Mouse (Mus musculus): ENCODE data around the gene Cxcr6.

Cxcr6 gene

DNA sequence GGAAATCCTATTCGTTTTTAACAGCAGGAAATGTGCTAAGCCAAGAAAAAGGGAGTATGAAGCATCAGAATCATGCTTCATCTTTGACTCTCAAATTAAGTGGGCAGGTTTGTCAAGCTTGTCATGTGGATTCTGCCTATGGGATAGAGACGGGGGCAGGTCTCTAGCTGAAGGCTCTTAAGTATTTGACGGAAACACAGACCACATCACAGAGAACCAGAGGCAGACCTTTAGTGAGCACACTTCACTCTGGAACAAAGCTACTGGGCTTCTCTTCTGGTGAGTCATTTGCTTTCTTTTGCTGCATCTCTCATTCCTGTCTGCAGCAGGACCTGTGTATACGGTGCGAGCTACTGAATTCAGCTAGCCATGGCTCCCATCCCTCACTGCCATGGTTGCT lies at the start of gene Cxcr6:
Gene Cxcr6, plus strand, starts transcription at position 209 of the 400 bp plus-strand sequence.
- no peak for DNase-seq (ENCODE audit: low spot score)

GRCm38 (mm10) chr9:123756752-123757151 lies 49.5 kb upstream of the Cxcr6 start:
- no peak for DNase-seq (ENCODE audit: low spot score)

GRCm38 (mm10) chr9:123757326-123757725 lies 48.9 kb upstream of the Cxcr6 start:
- no peak for DNase-seq (ENCODE audit: low spot score)

DNA sequence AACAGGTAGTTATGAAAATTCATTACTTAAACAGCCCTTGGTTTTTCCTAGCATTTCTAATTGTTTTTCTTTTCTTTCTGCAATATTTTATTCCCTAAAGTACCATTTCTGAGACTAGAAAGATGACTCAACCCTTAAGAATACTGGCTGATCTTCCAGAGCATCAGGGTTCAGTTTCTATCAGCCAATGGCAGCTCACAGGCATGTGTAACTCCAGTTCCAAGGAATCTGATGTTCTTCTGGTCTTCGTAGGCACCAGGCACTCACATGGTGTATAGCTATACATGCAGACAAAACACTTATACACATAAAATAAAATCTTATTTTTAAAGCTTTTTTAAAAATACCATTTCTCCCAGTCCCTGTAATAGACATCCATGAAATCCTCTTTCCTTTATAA lies 48.1 kb upstream of the Cxcr6 start:
- no peak for DNase-seq (ENCODE audit: low spot score)

- DNase-seq (ENCODE audit: low spot score), result no peak
Observed at GRCm38 (mm10) chr9:123758645-123759044, 47.6 kb upstream of the Cxcr6 start.

GRCm38 (mm10) chr9:123760806-123761205 lies 45.5 kb upstream of the Cxcr6 start:
- DNase-seq (ENCODE audit: low spot score), result no peak

GRCm38 (mm10) chr9:123762886-123763285 lies 43.4 kb upstream of the Cxcr6 start:
- no peak for DNase-seq (ENCODE audit: low spot score)

GRCm38 (mm10) chr9:123763771-123764170 lies 42.5 kb upstream of the Cxcr6 start:
- DNase-seq (ENCODE audit: low spot score), result no peak

DNA sequence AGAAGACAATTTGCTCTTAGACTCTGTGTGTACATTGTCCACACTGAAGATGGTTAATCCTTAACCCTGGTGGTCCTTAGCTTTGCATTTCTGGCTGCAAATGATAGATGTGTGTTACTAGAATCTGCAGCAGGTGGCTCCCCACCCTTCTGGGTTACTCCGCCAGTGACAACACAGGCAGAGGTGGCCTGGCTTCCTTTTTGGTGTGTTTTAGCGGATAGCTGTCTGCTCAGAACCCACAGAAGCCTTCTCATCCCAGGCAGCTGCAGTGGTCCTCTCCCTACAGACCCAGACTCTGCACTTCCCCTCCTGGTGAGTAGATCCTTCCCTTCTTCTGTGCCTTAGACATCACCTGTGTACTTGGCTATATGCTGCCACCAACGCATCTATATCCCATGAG lies 39.3 kb upstream of the Cxcr6 start:
- DNase-seq (ENCODE audit: low spot score), result no peak

GRCm38 (mm10) chr9:123768443-123768842 lies 37.8 kb upstream of the Cxcr6 start:
- no peak for DNase-seq (ENCODE audit: low spot score)

GRCm38 (mm10) chr9:123769532-123769931 lies 36.7 kb upstream of the Cxcr6 start:
- no peak for DNase-seq (ENCODE audit: low spot score)

DNA sequence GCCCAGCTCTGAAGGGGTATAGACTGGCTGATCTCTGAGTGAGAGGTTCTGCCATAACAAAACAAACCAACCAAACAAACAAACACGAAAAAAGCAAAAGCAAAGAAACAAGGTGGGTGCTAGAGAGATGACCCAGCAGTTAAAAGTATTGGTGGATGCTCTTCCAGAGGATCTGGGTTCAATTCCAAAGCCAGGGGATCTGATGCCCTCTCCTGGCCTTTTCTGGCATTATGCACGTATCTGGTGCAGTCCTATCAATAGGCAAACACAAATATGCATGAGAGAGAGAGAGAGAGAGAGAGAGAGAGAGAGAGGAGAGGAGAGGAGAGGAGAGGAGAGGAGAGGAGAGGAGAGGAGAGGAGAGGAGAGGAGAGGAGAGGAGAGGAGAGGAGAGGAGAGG lies 33.0 kb upstream of the Cxcr6 start:
- peak; percentile 6 for DNase-seq (ENCODE audit: low spot score)

DNA sequence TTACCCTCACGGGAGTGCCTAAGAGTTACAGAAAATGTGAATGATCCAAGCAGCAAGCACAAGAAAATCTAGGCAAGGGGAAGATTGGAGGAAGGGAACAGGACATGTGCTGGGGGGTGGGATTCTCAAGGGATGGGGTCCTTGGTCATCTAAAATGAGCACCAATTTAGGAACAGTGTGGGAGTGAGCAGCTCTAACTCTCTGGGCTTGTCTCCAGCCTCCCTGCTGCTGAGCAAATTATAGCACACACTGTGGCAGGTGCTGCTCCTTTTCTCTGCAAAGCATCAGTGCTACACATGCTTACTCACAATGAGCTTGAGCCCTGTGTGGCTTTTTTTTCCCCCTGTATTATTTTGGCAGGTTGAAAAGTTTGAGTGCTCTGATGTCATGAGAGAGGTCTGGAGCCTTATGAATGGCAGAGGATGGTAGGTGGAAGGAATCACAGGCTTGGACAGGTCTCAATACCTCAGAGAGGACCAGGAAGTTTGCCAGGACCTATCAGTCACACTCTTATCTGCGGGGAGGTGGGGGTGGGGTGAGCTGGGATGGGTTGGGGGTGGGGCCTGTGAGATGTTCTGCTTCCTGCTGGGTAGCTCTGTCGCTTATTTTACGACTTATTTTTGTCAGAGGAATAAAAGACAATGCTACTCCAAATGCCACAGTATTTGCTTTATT lies 17.3 kb upstream of the Cxcr6 start:
- DNase-seq (ENCODE audit: low spot score), result no peak

- peak; percentile 72 for DNase-seq (ENCODE audit: low spot score)
Observed at GRCm38 (mm10) chr9:123796174-123796573, 10.1 kb upstream of the Cxcr6 start.

DNA sequence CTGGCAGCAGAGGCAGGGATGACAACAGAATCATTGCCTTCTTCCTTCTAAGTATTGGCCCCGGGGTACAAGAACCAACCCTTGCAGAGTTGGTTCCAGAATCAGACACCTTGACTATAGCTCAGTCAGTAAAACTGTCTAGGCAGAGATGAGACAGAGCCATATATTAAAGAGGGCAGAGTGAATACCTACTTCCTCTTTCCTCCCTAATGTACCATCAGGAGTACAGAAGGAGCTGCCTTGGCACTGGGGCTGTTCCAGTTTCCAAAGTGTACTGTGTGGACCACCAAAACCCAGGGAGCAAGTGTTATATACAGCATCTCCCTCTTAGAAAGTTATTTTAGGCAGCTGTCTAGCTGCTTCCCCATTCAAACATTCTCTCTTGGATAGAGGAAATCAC lies 4.7 kb upstream of the Cxcr6 start:
- DNase-seq (ENCODE audit: low spot score), result no peak

- DNase-seq (ENCODE audit: low spot score), result no peak
Observed at GRCm38 (mm10) chr9:123802421-123802820, 3.9 kb upstream of the Cxcr6 start.

- DNase-seq (ENCODE audit: low spot score), result no peak
Observed at GRCm38 (mm10) chr9:123802896-123803295, 3.4 kb upstream of the Cxcr6 start.

DNA sequence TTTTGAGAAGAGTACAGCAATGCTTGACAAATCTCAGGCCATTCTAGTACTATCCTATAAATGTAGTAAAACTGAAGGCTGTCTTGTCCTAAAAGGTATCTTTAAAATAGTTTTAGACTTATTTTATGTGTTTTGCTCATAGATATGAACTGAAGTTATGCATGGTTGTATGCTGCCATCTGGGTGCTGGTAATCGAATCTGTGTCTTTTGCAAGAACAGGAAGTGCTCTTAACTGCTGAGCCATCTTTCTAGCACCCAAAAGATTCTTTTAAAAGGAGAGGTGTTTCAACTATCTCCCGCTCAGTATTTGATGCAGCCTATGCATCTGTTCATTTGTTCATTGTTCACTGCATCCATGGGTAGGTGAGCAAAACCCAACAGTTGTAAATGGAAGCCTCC lies 1.0 kb upstream of the Cxcr6 start:
- no peak for DNase-seq (ENCODE audit: low spot score)

DNA sequence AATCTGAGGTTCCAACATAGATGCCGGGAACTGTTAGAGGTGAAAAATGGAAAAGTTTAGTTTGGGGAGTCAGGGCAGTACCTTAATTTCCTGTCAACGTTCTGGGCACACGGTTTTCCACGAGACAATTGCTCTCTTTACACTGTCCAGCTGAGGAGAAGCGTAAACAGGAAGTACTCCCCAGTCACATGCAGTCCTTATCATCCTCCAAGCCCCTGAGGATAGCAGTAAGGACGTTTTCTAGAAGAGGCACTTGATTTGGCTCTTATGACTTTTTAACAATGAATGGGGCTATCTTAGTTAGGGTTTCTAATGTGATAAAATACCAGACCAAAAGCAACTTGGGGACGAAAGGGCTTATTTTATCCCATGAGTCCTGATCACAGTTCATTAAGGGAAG lies 2.3 kb downstream of the Cxcr6 start:
- no peak for DNase-seq (ENCODE audit: low spot score)

- DNase-seq (ENCODE audit: low spot score), result no peak
Observed at GRCm38 (mm10) chr9:123811831-123812230, 5.6 kb downstream of the Cxcr6 start.

GRCm38 (mm10) chr9:123814326-123814725 lies 8.1 kb downstream of the Cxcr6 start:
- no peak for DNase-seq (ENCODE audit: low spot score)

GRCm38 (mm10) chr9:123814821-123815220 lies 8.5 kb downstream of the Cxcr6 start:
- no peak for DNase-seq (ENCODE audit: low spot score)

DNA sequence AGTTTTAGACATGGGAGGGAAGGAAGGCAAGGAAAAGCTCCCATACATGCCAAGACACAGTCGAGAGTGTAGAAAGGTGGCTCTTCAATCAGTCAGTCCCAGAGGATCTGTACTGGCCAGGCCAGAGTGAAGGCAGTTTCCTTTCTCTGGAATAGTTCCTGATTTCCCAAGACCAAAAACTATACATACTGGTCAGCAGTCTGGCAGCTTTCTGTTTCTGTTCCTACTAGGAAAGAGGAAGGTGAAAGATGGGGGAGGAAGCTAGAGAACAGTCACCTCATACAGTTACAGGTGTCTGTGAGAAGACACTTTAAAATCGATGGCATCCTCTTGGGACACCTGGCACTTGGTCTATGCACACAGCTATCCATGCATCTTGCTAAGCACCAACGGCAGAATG lies 9.2 kb downstream of the Cxcr6 start:
- no peak for DNase-seq (ENCODE audit: low spot score)

- DNase-seq (ENCODE audit: low spot score), result no peak
Observed at GRCm38 (mm10) chr9:123815996-123816395, 9.7 kb downstream of the Cxcr6 start.

DNA sequence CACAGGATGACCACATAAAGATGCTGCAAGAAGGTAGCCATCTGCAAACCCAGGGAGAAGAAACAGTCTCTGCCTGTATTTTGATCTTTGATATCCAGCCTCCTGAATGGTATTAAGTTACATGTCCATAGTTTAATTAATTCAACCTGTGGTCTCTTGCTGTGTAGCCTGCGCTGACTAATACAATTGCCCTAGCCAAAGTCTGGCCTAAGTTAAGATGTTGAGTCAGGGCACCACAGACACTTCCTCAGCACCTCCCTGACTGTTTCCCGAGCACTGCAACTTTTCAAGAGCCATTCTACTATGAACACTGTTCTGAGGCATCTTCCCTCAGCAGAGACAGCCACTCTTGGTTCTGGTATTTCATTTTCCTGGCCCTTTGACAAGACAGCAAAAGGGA lies 12.3 kb downstream of the Cxcr6 start:
- DNase-seq (ENCODE audit: low spot score), result no peak
